Mouse (Mus musculus) urinary bladder, postnatal 4 days (tissue): ENCODE measurements around the gene Esr1.
"Not testable (repeated sequence)": the region's sequence is repeated elsewhere in the genome, so short reads cannot be mapped to it uniquely, and the experiment has no call there.

Experiments
- DNase-seq, 2 experiments: peaks; one replicate each; pipeline ENCODE4 v3.0.0; 2021 to 2022; ENCODE audit warnings: low spot score in 2 of 2

Esr1 gene

DNA sequence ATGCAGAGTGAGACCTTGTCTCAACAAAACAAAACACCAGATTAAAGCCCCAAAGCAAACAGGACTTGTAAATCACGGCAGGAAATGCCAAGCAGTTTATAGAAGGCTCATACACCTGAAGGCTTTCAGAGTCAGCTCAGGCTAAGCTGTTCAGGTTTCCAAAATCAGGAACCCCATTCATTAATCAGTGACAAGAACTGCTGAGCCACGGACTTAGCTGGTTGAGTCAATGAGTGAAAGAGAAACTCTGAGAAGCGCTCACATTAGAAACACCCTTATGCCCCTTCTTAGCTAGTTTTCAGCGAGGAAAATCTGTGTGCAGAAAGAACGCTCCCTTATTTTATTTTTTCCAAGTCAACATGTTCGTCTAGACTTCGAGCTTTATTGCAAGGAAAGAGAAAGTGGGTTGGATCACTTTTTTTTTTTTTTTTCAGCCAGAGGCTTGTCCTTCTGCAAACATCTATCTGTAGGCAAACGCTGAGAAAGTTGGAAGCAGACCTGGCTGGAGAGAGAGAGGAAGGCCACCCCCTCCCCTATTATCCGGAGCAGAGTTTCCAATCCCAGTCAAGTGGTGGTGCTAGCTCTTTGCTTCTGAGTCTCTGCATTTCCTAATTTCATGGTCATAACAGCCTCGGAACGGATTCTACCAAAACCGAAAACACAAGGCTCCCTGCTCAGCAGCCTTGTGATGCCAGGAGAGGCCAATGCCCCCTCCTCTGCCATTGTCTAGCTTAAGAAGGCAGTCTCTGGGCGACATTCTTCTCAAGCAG lies at the start of gene Esr1:
Esr1 (plus strand) TSS at position 208 of the 770 bp plus-strand sequence.
- peak in 1 of 2 experiments; percentile 33 for DNase-seq

DNA sequence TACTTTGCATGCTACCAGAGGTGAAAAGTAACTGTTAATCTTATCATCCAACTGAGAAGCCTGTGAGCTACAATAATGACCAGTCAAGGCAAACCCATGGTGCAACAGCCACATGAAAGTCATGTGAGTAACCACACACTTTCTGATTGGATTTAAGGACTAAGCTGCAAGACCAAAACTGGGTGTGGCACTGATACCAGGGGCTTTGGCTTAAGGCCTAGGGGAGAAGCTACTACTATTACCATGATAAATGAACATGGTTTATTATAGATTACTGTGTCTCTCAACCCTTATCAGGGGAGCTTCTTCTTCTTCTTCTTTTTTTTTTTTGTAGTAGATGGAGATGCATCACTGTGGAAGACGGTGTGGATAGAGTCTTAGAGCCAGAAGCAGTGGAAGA lies 46.2 kb upstream of the Esr1 start:
- no peak for DNase-seq

DNA sequence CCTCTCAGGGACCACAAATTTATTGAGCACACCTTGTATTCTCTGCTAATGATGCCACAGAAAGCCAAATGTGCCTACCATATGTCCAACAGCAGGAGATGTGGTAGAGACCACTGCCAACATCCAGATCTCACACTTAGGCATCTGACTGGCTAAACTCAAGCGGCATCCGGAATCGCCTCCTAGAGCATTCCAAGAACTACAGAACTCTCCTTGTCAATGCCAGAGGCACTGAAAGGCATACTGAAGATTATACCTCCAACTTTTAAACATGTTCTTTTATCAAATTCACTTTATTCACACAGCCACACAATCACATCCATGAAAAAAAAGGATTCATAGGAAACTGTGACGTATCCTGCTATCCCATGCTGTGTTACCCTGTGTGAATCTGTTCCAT lies 40.6 kb upstream of the Esr1 start:
- no peak for DNase-seq

- no peak for DNase-seq
These were observed 40.1 kb upstream of the Esr1 start for GRCm38 (mm10) chr10:4571304-4571703.

GRCm38 (mm10) chr10:4581905-4582304 lies 29.5 kb upstream of the Esr1 start:
- DNase-seq, result no peak

- no peak for DNase-seq
These were observed 24.7 kb upstream of the Esr1 start for GRCm38 (mm10) chr10:4586691-4587090.

DNA sequence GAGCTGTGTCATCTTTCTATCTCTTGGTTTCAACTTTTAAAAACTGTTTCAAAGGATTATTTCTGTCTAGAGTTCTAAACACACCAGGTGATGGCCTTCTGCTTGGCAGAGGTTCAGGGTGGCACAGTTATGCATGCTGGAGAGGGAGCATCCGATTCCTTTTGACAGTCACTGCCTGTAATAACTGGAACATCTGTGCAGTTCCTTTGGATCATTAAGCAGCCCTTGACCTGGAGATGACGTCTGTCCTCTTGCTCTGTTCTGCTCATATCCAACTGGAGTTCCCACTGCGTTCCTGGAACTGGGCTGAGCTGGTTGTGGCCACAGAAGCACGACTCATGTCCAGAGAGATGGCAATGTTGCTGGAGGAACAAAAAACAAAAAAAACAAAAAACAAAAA lies 21.8 kb upstream of the Esr1 start:
- DNase-seq, result no peak

- no peak for DNase-seq
These were observed 20.4 kb upstream of the Esr1 start for GRCm38 (mm10) chr10:4590956-4591355.

- DNase-seq, result no peak
These were observed 17.6 kb upstream of the Esr1 start for GRCm38 (mm10) chr10:4593828-4594227.

- no peak for DNase-seq
These were observed 14.2 kb upstream of the Esr1 start for GRCm38 (mm10) chr10:4597211-4597610.

- DNase-seq, result peak in 1 of 2 experiments; percentile 44
These were observed 13.1 kb upstream of the Esr1 start for GRCm38 (mm10) chr10:4598244-4598842.

- DNase-seq, result no peak
These were observed 12.5 kb upstream of the Esr1 start for GRCm38 (mm10) chr10:4598916-4599315.

DNA sequence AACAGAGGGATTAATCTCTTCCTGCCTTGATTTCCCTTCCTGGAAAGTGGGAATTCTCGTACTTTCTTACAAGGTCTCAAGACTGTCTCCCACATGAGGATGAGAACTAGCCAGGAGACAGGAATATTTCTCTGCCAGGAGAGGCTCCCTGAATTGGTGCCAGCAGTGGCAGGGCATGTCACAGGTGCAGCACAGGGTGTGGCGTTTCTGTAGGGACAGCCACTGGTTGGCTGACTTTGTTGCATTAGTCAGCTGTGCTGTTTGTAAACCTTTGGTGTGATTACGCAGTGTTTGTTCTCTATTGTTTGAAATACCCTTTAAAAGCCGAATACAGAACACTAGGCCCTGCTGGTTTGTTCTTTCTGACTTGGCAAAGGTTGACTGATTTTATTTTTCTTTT lies 11.8 kb upstream of the Esr1 start:
- DNase-seq, result no peak

DNA sequence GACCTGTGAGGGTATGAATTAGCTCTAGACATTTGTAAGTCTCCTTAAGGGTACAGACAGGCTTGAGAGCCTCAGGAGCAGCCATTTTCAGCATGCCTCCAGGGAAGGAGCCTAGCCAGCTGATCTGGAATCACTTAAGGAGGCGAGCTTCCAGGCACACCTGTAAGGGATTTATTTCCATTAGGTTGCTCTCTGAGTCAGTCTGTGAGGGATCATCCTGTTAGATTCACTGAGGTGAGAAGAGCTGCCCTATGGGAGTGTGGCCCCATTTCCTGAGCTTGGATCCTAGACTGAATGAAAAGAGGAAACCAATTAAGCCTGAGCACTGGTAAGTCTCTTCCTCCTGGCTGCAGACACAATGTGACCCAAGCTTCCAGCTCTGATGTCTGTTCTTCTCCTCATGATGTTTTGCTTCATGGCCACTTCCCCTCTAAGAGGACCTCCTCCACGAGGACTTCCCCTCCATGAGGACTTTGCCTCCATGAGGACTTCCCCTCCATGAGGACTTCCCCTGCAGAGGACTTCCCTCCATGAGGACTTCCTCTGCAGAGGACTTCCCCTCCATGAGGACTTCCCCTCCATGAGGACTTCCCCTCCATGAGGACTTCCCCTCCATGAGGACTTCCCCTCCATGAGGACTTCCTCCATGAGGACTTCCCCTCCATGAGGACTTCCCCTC lies 10.5 kb upstream of the Esr1 start:
- DNase-seq, result no peak

DNA sequence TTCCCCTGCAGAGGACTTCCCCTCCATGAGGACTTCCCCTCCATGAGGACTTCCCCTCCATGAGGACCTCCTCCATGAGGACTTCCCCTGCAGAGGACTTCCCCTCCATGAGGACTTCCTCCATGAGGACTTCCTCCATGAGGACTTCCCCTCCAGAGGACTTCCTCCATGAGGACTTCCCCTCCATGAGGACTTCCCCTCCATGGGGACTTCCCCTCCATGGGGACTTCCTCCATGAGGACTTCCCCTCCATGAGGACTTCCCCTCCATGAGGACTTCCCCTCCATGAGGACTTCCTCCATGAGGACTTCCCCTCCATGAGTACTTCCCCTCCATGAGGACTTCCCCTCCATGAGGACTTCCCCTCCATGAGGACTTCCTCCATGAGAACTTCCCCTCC lies 9.8 kb upstream of the Esr1 start:
- DNase-seq, result not testable (repeated sequence)

DNA sequence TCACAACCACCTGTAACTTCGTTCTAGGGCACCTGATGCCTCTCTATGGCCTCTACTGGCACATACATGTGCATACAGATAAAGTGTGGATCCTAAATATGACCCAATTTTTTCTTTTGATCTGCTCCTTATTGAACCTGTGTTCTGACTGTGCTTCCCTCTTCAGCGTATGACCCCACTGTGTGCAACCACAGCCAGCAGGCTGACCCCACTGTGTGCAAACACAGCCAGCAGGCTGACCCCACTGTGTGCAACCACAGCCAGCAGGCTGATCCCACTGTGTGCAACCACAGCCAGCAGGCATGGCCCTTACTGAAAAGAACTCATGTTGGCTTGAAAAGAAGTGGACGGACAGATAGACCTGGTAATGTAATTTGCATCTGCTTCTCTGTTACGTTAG lies 8.9 kb upstream of the Esr1 start:
- no peak for DNase-seq

DNA sequence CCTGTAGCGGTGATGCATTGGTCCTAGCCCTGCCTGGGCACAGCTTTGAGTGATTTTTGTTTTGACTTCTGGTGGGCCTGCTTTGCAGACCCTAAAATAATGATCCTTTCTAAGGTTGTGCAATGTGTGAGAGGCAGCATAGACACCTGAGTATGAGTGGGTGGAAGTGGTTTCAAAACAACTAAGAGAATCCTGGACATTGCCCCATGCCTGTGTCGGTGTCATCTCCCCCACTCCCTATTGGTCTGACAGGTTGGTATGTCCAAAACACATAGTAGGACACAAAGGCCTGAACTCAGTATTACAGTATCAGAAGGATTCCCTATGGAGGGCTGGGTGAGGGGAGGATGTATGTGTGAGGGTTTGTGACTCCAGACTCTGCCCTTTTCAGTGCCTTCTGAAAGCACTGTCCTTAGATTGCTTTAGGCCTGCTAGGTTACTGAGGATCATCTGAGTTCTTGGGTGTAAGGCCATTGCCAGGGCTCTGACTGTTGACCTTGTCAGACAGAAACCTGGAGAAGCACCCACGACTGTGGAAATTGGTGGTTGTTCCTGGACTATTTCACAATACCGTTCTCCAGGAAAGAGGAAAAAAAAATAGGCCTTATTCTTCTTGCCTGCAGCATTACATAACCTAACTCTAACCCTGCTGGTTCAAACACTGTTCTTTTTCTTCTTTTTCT lies 6.7 kb upstream of the Esr1 start:
- DNase-seq, result no peak

GRCm38 (mm10) chr10:4610234-4610633 lies 1.2 kb upstream of the Esr1 start:
- DNase-seq, result no peak

DNA sequence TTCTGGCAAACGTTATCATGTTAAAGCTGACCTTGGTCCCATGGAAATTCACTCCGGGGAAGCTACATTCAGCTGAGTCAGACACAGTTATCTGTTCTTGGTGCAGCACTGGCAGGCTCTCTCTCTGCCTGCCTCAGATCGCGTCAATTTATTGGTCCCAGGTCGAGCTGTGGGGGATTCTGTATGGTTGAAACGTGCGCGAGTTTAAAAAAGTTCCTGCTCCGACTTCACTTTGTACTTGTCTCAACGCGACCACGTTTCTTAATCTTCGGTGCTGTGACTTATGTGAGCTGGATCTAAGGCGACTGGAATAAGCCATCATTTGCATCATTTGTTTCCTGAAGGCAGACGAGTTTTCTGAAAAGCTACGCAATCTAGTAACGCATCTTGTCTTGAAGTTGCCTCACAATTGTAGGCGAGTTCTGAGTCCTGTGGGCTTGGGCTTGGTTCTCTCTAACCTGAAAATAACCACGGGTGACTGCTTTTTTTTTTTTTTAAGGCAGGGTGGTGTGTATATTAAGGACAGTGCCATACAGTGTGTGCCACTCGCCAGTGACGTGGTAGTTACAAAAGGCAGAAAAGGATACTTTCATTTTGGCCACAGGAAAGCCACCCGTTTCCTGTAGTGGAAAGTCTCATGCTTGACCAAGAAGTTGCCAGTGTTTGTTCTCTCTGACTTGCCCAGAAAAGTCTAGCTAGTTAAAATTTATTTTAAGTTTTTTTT lies 1.1 kb downstream of the Esr1 start:
- peak in 1 of 2 experiments; percentile 58 for DNase-seq

DNA sequence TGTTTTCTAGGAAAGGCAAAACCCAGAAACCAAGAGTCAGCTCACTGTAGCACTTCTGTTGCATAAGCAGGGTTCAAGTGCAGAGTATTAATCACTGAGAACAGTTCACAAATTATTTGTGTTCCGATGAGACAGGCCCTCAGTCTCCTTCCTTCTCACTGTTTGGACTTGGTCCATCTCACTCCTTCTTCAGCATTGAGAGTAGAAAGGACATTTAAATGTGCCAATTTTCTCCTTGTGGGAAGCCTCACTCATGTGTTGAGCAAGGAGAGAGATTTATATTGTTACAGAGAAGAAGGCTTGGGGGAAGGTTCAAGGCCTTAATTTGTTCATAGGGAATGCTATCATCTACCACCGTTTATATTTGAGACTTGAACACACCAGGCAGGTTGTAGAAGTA lies 6.6 kb downstream of the Esr1 start:
- peak in 1 of 2 experiments; percentile 20 for DNase-seq

DNA sequence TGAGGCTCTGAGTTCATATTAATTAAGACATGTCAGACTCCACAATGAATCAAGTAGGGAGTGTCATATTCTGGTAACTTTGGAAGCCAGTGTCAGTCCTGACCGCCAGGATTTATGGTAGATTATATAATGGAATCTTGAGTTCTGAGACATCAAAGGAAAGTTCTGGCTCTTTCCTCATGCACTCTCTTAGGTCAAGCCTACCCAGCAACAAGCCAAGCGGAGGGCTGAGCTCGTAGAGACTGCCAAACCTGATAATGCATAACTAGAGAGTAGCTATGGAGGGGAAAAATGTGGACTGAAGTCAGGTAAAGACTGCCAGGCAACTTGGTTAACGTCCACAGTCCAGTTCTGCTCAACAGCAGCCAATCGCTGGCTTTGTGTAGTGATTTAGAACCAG lies 7.3 kb downstream of the Esr1 start:
- peak in 1 of 2 experiments; percentile 58 for DNase-seq

- not testable (repeated sequence) for DNase-seq
These were observed 8.0 kb downstream of the Esr1 start for GRCm38 (mm10) chr10:4619426-4619825.
